Mouse (Mus musculus) testis, adult 2 months (tissue): Measurements from ENCODE around the gene Zfp64.

Source experiments
- CTCF ChIP-seq: fragments of 200-500 bp; IDR thresholded peaks from 2 replicates; pipeline ENCODE4 v1.5.1; 2012; ENCODE audit warnings: low read depth, mild to moderate bottlenecking, inconsistent platforms, low read length, moderate library complexity; ENCODE audit not compliant: control insufficient read depth, insufficient read depth, insufficient replicate concordance
- POLR2A ChIP-seq: fragments of 200-500 bp; IDR thresholded peaks from 2 replicates; pipeline ENCODE4 v1.6.1; 2012; ENCODE audit warnings: low read depth, mild to moderate bottlenecking, inconsistent platforms, low read length, moderate library complexity; ENCODE audit not compliant: control insufficient read depth

GRCm38 (mm10) chr2:168944011-168944410 lies 11.4 kb downstream of the Zfp64 start:
- TF ChIP-seq CTCF (no peak), POLR2A (no peak)
